Mouse (Mus musculus) MEL (cell line): ENCODE data around the gene Rad51b. TPM values are rescaled to one million over a fixed set of nuclear protein-coding genes. Genes with fewer than 3 reads are reported as not detected.

ENCODE experiments used
- DNase-seq: peaks from one replicate; pipeline ENCODE4 v3.0.0; 2011; ENCODE audit warnings: low read depth, low spot score
- H3K27ac ChIP-seq: 2 replicates; pipeline ENCODE4 v1.5.1; 2012; ENCODE audit warnings: low read depth, mild to moderate bottlenecking, control low read depth, low read length, moderate library complexity; ENCODE audit not compliant: control insufficient read depth
- H3K27me3 ChIP-seq, 2 experiments: fragments of 150-350 bp in 1 of 2; sonication (generic) in 1 of 2; 2 replicates each; pipeline ENCODE4 v1.6.1; 2012; ENCODE audit warnings: low read length in 2 of 2, mild to moderate bottlenecking in 2 of 2, improper control_type of control experiment in 1 of 2, moderate library complexity in 1 of 2; ENCODE audit not compliant: insufficient read depth in 2 of 2, control insufficient read depth in 1 of 2
- H3K36me3 ChIP-seq, 2 experiments: 2 replicates each; pipeline ENCODE4 v1.6.1; 2012 to 2014; ENCODE audit warnings: low read length in 2 of 2, improper control_type of control experiment in 1 of 2, inconsistent platforms in 1 of 2, mild to moderate bottlenecking in 1 of 2; ENCODE audit not compliant: insufficient read depth in 2 of 2, control insufficient read depth in 1 of 2
- H3K4me1 ChIP-seq, 2 experiments: fragments of 150-350 bp in 1 of 2; sonication (generic) in 1 of 2; 2 replicates each; pipeline ENCODE4 v1.6.1; 2012; ENCODE audit warnings: low read length in 2 of 2, improper control_type of control experiment in 1 of 2, mild to moderate bottlenecking in 1 of 2; ENCODE audit not compliant: insufficient read depth in 2 of 2, control insufficient read depth in 1 of 2
- H3K4me3 ChIP-seq, 2 experiments: fragments of 150-350 bp in 1 of 2; sonication (generic) in 1 of 2; 2 replicates each; pipeline ENCODE4 v1.5.1; 2012; ENCODE audit warnings: low read depth in 2 of 2, low read length in 2 of 2, mild to moderate bottlenecking in 2 of 2, moderate library complexity in 2 of 2, control low read depth in 1 of 2, improper control_type of control experiment in 1 of 2; ENCODE audit not compliant: control insufficient read depth in 1 of 2, insufficient read depth in 1 of 2
- H3K79me2 ChIP-seq: 2 replicates; pipeline ENCODE4 v1.6.1; 2012; ENCODE audit warnings: mild to moderate bottlenecking, low read length, moderate library complexity; ENCODE audit not compliant: control insufficient read depth, poor library complexity, insufficient read depth
- H3K9ac ChIP-seq: 2 replicates; pipeline ENCODE4 v1.6.1; 2012; ENCODE audit warnings: low read depth, mild to moderate bottlenecking, control low read depth, low read length, moderate library complexity; ENCODE audit not compliant: control insufficient read depth, poor library complexity, severe bottlenecking
- H3K9me3 ChIP-seq: fragments of 150-350 bp; sonication (generic); replicated peaks from 2 replicates; pipeline ENCODE4 v1.6.1; 2012; ENCODE audit warnings: mild to moderate bottlenecking, low read length, improper control_type of control experiment, moderate library complexity; ENCODE audit not compliant: insufficient read depth
- BHLHE40 ChIP-seq: IDR thresholded peaks from 2 replicates; pipeline ENCODE4 v1.6.1; 2012; ENCODE audit warnings: low read depth, mild to moderate bottlenecking, inconsistent platforms, low read length, improper control_type of control experiment, borderline replicate concordance
- CHD2 ChIP-seq: IDR thresholded peaks from 2 replicates; pipeline ENCODE4 v1.6.1; 2011; ENCODE audit warnings: low read length, improper control_type of control experiment
- E2F4 ChIP-seq: IDR thresholded peaks from 2 replicates; pipeline ENCODE4 v1.6.1; 2011; ENCODE audit warnings: low read depth, low read length, improper control_type of control experiment, borderline replicate concordance
- EP300 ChIP-seq, 2 experiments: IDR thresholded peaks; 2 replicates each; pipeline ENCODE4 v1.6.1; 2011; ENCODE audit warnings: improper control_type of control experiment in 2 of 2, low read length in 2 of 2, low read depth in 1 of 2, mild to moderate bottlenecking in 1 of 2
- ETS1 ChIP-seq: IDR thresholded peaks from 2 replicates; pipeline ENCODE4 v1.6.1; 2012; ENCODE audit warnings: low read depth, mild to moderate bottlenecking, inconsistent platforms, low read length, improper control_type of control experiment, moderate library complexity
- GABPA ChIP-seq: IDR thresholded peaks from 2 replicates; pipeline ENCODE4 v1.6.1; 2012; ENCODE audit warnings: low read depth, mild to moderate bottlenecking, inconsistent platforms, low read length, improper control_type of control experiment, moderate library complexity
- MEF2A ChIP-seq: IDR thresholded peaks from 2 replicates; pipeline ENCODE4 v1.6.1; 2014; ENCODE audit warnings: low read depth, mild to moderate bottlenecking, inconsistent platforms, low read length, improper control_type of control experiment; ENCODE audit not compliant: poor library complexity, insufficient replicate concordance, severe bottlenecking; ENCODE audit errors: extremely low read depth
- NELFE ChIP-seq: IDR thresholded peaks from 2 replicates; pipeline ENCODE4 v1.6.1; 2011; ENCODE audit warnings: low read depth, low read length, improper control_type of control experiment
- POLR2A ChIP-seq, 2 experiments: IDR thresholded peaks; 2 replicates each; pipeline ENCODE4 v1.6.1; 2011 to 2012; ENCODE audit warnings: low read length in 2 of 2, mild to moderate bottlenecking in 2 of 2, control low read depth in 1 of 2, improper control_type of control experiment in 1 of 2, low read depth in 1 of 2, moderate library complexity in 1 of 2; ENCODE audit not compliant: control insufficient read depth in 1 of 2, insufficient read depth in 1 of 2, poor library complexity in 1 of 2
- TCF12 ChIP-seq: IDR thresholded peaks from 2 replicates; pipeline ENCODE4 v1.6.1; 2014; ENCODE audit warnings: low read depth, mild to moderate bottlenecking, inconsistent platforms, low read length, improper control_type of control experiment, moderate library complexity
- USF1 ChIP-seq: IDR thresholded peaks from 2 replicates; pipeline ENCODE4 v1.6.1; 2014; ENCODE audit warnings: low read depth, mild to moderate bottlenecking, inconsistent platforms, low read length, improper control_type of control experiment, moderate library complexity
- USF2 ChIP-seq, 2 experiments: IDR thresholded peaks; 2 replicates each; pipeline ENCODE4 v1.6.1; 2011 to 2012; ENCODE audit warnings: improper control_type of control experiment in 2 of 2, low read length in 2 of 2, borderline replicate concordance in 1 of 2, inconsistent platforms in 1 of 2, low read depth in 1 of 2, mild to moderate bottlenecking in 1 of 2; ENCODE audit not compliant: insufficient read depth in 1 of 2
- ZC3H11A ChIP-seq: IDR thresholded peaks from 2 replicates; pipeline ENCODE4 v1.6.1; 2012; ENCODE audit warnings: low read depth, mild to moderate bottlenecking, inconsistent platforms, low read length, improper control_type of control experiment
- polyA plus RNA-seq, 2 experiments: library from polyadenylated mRNA; stranded (reverse) in 1 of 2; unstranded in 1 of 2; fragments of >175 nt in 1 of 2; fragments of >200 nt in 1 of 2; gene quantifications; 2 replicates each; pipeline versions ENCODE4 v1.2.1 to v1.2.4; 2012; ENCODE audit warnings: low replicate concordance in 2 of 2, low read depth in 1 of 2; ENCODE audit not compliant: insufficient read length in 2 of 2, insufficient read depth in 1 of 2, missing spikeins in 1 of 2
- total RNA-seq: library from RNA; depleted of rRNA; stranded (reverse); fragments of 300-350 nt; gene quantifications from 2 replicates; pipeline ENCODE4 v1.2.3, GENCODE M21; 2012

Rad51b gene
- total and polyA plus RNA-seq, 3 experiments = 3.6 to 5.7 TPM; not detected in 1

GRCm38 (mm10) chr12:79377378-79377777, 80.3 kb downstream of the Rad51b start:
- Histone ChIP-seq H3K4me1 (peaks cover 12 to 15% of the 10 kb centered on the region in 2 experiments), H3K79me2 (no peaks in the 10 kb centered on the region), H3K4me3 (no peak overlapping the region), H3K27ac (no peak overlapping the region), H3K36me3 (peaks cover 0 to 15% of the 10 kb centered on the region in 2 experiments; a peak in 2 of 4 replicates), H3K9ac (no peak overlapping the region), H3K9me3 (no peaks in the 10 kb centered on the region), H3K27me3 (no peaks in the 10 kb centered on the region)
- DNase-seq = no peak
- TF ChIP-seq BHLHE40 = no peak
- no peak for TF ChIP-seq ETS1
- TF ChIP-seq EP300 (IDR thresholded peaks at IDR 0.05; ENCODE audit: low read depth in 1 of 2, low read length in 2 of 2) = no peak
- no peak for TF ChIP-seq NELFE
- TF ChIP-seq MEF2A = no peak
- no peak for TF ChIP-seq GABPA
- TF ChIP-seq ZC3H11A = no peak
- no peak for TF ChIP-seq E2F4
- no peak for TF ChIP-seq USF2 (IDR thresholded peaks at IDR 0.05; ENCODE audit: borderline replicate concordance in 1 of 2, insufficient read depth in 1 of 2, low read depth in 1 of 2, low read length in 2 of 2)
- no peak for TF ChIP-seq POLR2A (IDR thresholded peaks at IDR 0.05; ENCODE audit: control insufficient read depth in 1 of 2, insufficient read depth in 1 of 2, low read depth in 1 of 2, low read length in 2 of 2, poor library complexity in 1 of 2)
- no peak for TF ChIP-seq TCF12

GRCm38 (mm10) chr12:79377861-79378260, 80.8 kb downstream of the Rad51b start:
- H3K9me3 ChIP-seq = no peaks in the 10 kb centered on the region
- no peaks in the 10 kb centered on the region for H3K27me3 ChIP-seq
- peaks cover 0 to 18% of the 10 kb centered on the region in 2 experiments; a peak in 2 of 4 replicates for H3K36me3 ChIP-seq
- no peak overlapping the region for H3K4me3 ChIP-seq
- no peak overlapping the region for H3K9ac ChIP-seq
- TF ChIP-seq CHD2 (no peak), USF1 (peak; percentile 48; the same call in 1 of the 2 replicates)
- H3K4me1 ChIP-seq = peaks cover 13 to 16% of the 10 kb centered on the region in 2 experiments
- H3K27ac ChIP-seq = no peak overlapping the region
- no peak for DNase-seq
- H3K79me2 ChIP-seq = no peaks in the 10 kb centered on the region

GRCm38 (mm10) chr12:79380190-79380589, 83.1 kb downstream of the Rad51b start:
- no peaks in the 10 kb centered on the region for H3K27me3 ChIP-seq
- no peak overlapping the region for H3K9ac ChIP-seq
- H3K9me3 ChIP-seq = no peaks in the 10 kb centered on the region
- no peak overlapping the region for H3K27ac ChIP-seq
- DNase-seq = no peak
- no peaks in the 10 kb centered on the region for H3K79me2 ChIP-seq
- peaks cover 0 to 20% of the 10 kb centered on the region in 2 experiments; a peak in 2 of 4 replicates for H3K36me3 ChIP-seq
- no peak for TF ChIP-seq MEF2A
- H3K4me3 ChIP-seq = no peak overlapping the region
- H3K4me1 ChIP-seq = peaks cover 13 to 16% of the 10 kb centered on the region in 2 experiments
